Mouse (Mus musculus) intestine, postnatal 0 days (tissue): Measurements from ENCODE around the gene Lpp. TPM values are rescaled to one million over a fixed set of nuclear protein-coding genes. Genes with fewer than 3 reads are reported as not detected.
A peak's percentile ranks its signal among the peaks of the same experiment; 100 is the strongest.

Experiments
- ATAC-seq: fragments of 200-750 bp; cut with Nextera tagmentation; 2 replicates; pipeline ENCODE4 v1.8.0; 2017; ENCODE audit warnings: mild to moderate bottlenecking, moderate TSS enrichment, moderate library complexity
- H3K27ac ChIP-seq: fragments of 300-500 bp; sonication (generic); 2 replicates; pipeline ENCODE4 v1.5.1; 2014; ENCODE audit warnings: mild to moderate bottlenecking, low read depth, low read length, moderate library complexity
- H3K27me3 ChIP-seq: fragments of 300-500 bp; sonication (generic); replicated peaks from 2 replicates; pipeline ENCODE4 v1.6.1; 2014; ENCODE audit warnings: low read length, mixed read lengths; ENCODE audit not compliant: control insufficient read depth, insufficient read depth
- H3K36me3 ChIP-seq: fragments of 300-500 bp; sonication (generic); 2 replicates; pipeline ENCODE4 v1.6.1; 2014; ENCODE audit warnings: mild to moderate bottlenecking, moderate library complexity; ENCODE audit not compliant: control insufficient read depth, insufficient read depth
- H3K4me1 ChIP-seq: fragments of 300-500 bp; sonication (generic); replicated peaks from 2 replicates; pipeline ENCODE4 v1.6.1; 2014; ENCODE audit warnings: antibody characterized with exemption, low read length, mixed read lengths; ENCODE audit not compliant: control insufficient read depth, insufficient read depth
- H3K4me2 ChIP-seq: fragments of 300-500 bp; sonication (generic); replicated peaks from 2 replicates; pipeline ENCODE4 v1.6.1; 2014; ENCODE audit warnings: low read depth, mild to moderate bottlenecking, moderate library complexity
- H3K4me3 ChIP-seq: fragments of 300-500 bp; sonication (generic); 2 replicates; pipeline ENCODE4 v1.5.1; 2014; ENCODE audit warnings: low read depth, low read length
- H3K9ac ChIP-seq: fragments of 300-500 bp; sonication (generic); 2 replicates; pipeline ENCODE4 v1.6.1; 2014; ENCODE audit warnings: mild to moderate bottlenecking, low read depth, low read length
- H3K9me3 ChIP-seq: fragments of 300-500 bp; sonication (generic); 2 replicates; pipeline ENCODE4 v1.6.1; 2016; ENCODE audit warnings: mixed run types; ENCODE audit not compliant: control insufficient read depth
- CTCF ChIP-seq: sonication (generic); IDR thresholded peaks from 2 replicates; pipeline ENCODE4 v1.5.1; 2016; ENCODE audit warnings: low read depth, mild to moderate bottlenecking, control low read depth, antibody characterized with exemption, moderate library complexity
- WGBS: fragments of 180-500 bp; shearing (Covaris S2); extraction: QIAGEN DNeasy Blood & Tissue Kit; methylation state at CpG from one replicate; pipeline ENCODE4 v1.1.7; 2014; 5-methylcytosine and 5-hydroxymethylcytosine counted together
- polyA plus RNA-seq: library from polyadenylated mRNA; unstranded; fragments of >200 nt; fragmentation: Nextera tagmentation; extraction: Ambion mirVana; gene quantifications from 2 replicates; pipeline ENCODE4 v1.2.1, GENCODE M21; 2015

The Lpp gene
- polyA plus RNA-seq, 1 experiment from 2014 or later, result 32.8 TPM

GRCm38 (mm10) chr16:24443123-24443515, 49.8 kb downstream of the Lpp start:
- Histone ChIP-seq H3K9ac (no peak overlapping the region), H3K4me2 (no peak overlapping the region), H3K4me1 (peaks cover 19% of the 10 kb centered on the region), H3K9me3 (no peaks in the 10 kb centered on the region), H3K36me3 (peaks cover 14% of the 10 kb centered on the region), H3K4me3 (no peak overlapping the region), H3K27ac (no peak overlapping the region), H3K27me3 (no peaks in the 10 kb centered on the region)
- 51% methylated on average over 7 of the region's 7 CpGs for WGBS
- no peak for ATAC-seq
- no peak for TF ChIP-seq CTCF

DNA sequence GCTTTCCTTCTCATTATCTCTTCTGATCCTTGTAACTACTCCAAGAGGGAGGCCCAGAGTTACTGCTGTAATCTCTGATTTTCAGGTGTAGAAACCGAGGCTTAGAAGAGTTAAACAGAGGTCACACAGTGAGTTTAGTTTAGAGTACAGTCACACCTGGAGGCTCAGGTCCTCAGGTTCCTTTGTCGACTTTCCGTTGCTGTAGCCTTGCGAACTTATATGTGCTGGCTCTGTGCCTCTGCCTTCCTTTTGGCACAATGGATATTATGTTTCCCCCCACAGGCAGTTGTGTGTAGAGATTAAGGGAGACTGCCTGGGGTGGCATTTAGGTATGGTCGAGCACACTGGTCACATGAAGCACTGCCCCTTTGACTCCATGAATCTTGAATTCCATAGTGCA, 50.2 kb downstream of the Lpp start:
- Histone ChIP-seq H3K9me3 (no peaks in the 10 kb centered on the region), H3K36me3 (peaks cover 14% of the 10 kb centered on the region), H3K27ac (peak overlapping the region; percentile 28), H3K4me1 (peaks cover 19% of the 10 kb centered on the region), H3K4me3 (no peak overlapping the region), H3K27me3 (no peaks in the 10 kb centered on the region), H3K9ac (no peak overlapping the region), H3K4me2 (no peak overlapping the region)
- 42% methylated on average over 5 of the region's 5 CpGs for WGBS
- TF ChIP-seq CTCF, result no peak
- ATAC-seq, result no peak

- no peak for ATAC-seq
- Histone ChIP-seq H3K9ac (no peak overlapping the region), H3K27me3 (no peaks in the 10 kb centered on the region), H3K4me2 (no peak overlapping the region), H3K9me3 (no peaks in the 10 kb centered on the region), H3K4me1 (peaks cover 29% of the 10 kb centered on the region), H3K36me3 (peaks cover 14% of the 10 kb centered on the region), H3K27ac (no peak overlapping the region), H3K4me3 (no peak overlapping the region)
- 62% methylated on average over 4 of the region's 4 CpGs for WGBS
- TF ChIP-seq CTCF, result no peak
These were observed 51.5 kb downstream of the Lpp start for GRCm38 (mm10) chr16:24444818-24445217.

GRCm38 (mm10) chr16:24445473-24445872, 52.2 kb downstream of the Lpp start:
- no peak overlapping the region for H3K4me2 ChIP-seq
- H3K36me3 ChIP-seq, result peaks cover 14% of the 10 kb centered on the region
- no peak overlapping the region for H3K4me3 ChIP-seq
- H3K27ac ChIP-seq, result no peak overlapping the region
- 82% methylated on average over 3 of the region's 3 CpGs for WGBS
- peaks cover 33% of the 10 kb centered on the region for H3K4me1 ChIP-seq
- ATAC-seq, result no peak
- H3K9me3 ChIP-seq, result no peaks in the 10 kb centered on the region
- TF ChIP-seq CTCF, result no peak
- H3K27me3 ChIP-seq, result no peaks in the 10 kb centered on the region
- no peak overlapping the region for H3K9ac ChIP-seq

GRCm38 (mm10) chr16:24446449-24446848, 53.1 kb downstream of the Lpp start:
- peaks cover 36% of the 10 kb centered on the region for H3K4me1 ChIP-seq
- WGBS, result 62% methylated on average over 1 of the region's 1 CpGs
- ATAC-seq, result no peak
- H3K27me3 ChIP-seq, result no peaks in the 10 kb centered on the region
- no peak overlapping the region for H3K9ac ChIP-seq
- no peak for TF ChIP-seq CTCF
- H3K27ac ChIP-seq, result no peak overlapping the region
- H3K4me2 ChIP-seq, result no peak overlapping the region
- no peak overlapping the region for H3K4me3 ChIP-seq
- H3K36me3 ChIP-seq, result peaks cover 14% of the 10 kb centered on the region
- no peaks in the 10 kb centered on the region for H3K9me3 ChIP-seq

- H3K27me3 ChIP-seq, result no peaks in the 10 kb centered on the region
- no peak overlapping the region for H3K9ac ChIP-seq
- no peak for TF ChIP-seq CTCF
- no peaks in the 10 kb centered on the region for H3K9me3 ChIP-seq
- peaks cover 30% of the 10 kb centered on the region for H3K4me1 ChIP-seq
- peaks cover 14% of the 10 kb centered on the region for H3K36me3 ChIP-seq
- WGBS, result 21% methylated on average over 7 of the region's 7 CpGs
- peak overlapping the region; percentile 44 for H3K4me2 ChIP-seq
- H3K27ac ChIP-seq, result peak overlapping the region; percentile 71
- no peak overlapping the region for H3K4me3 ChIP-seq
- ATAC-seq, result peak; percentile 59
These were observed 54.6 kb downstream of the Lpp start for GRCm38 (mm10) chr16:24447666-24448492.
